Mouse (Mus musculus): ENCODE measurements around the gene Hk2. TPM values are rescaled to one million over a fixed set of nuclear protein-coding genes. Genes with fewer than 3 reads are reported as not detected.

Hk2 gene
- polyA plus RNA-seq, 2 experiments, result 14.2 to 18.5 TPM

GRCm38 (mm10) chr6:82753061-82753460 is 21.2 kb downstream of the Hk2 start:
- ATAC-seq (ENCODE audit: low FRiP score, low read depth) (no peak), DNase-seq (ENCODE audit: low spot score) (no peak)
- Histone ChIP-seq H3K4me2 (replicated peaks; ENCODE audit: low read depth, low read length, severe bottlenecking) (no peak overlapping the region), H3K27me3 (ENCODE audit: control insufficient read depth, insufficient read depth, low read length) (no peaks in the 10 kb centered on the region), H3K36me3 (ENCODE audit: control insufficient read depth, insufficient read depth, low read length) (peaks cover 8% of the 10 kb centered on the region), H3K4me3 (replicated peaks; ENCODE audit: low read length) (no peak overlapping the region), H3K27ac (replicated peaks; ENCODE audit: low read depth, low read length) (no peak overlapping the region), H3K9me3 (ENCODE audit: control insufficient read depth, low read length) (no peaks in the 10 kb centered on the region), H3K4me1 (ENCODE audit: control insufficient read depth, insufficient read depth, low read length) (no peaks in the 10 kb centered on the region), H3K9ac (ENCODE audit: low read depth, low read length, severe bottlenecking) (no peak overlapping the region)
- TF ChIP-seq POLR2A (IDR thresholded peaks at IDR 0.05; ENCODE audit: borderline replicate concordance, extremely low read depth, insufficient read depth, insufficient read length), result no peak
- 59% methylated on average over 11 of the region's 11 CpGs for WGBS

DNA sequence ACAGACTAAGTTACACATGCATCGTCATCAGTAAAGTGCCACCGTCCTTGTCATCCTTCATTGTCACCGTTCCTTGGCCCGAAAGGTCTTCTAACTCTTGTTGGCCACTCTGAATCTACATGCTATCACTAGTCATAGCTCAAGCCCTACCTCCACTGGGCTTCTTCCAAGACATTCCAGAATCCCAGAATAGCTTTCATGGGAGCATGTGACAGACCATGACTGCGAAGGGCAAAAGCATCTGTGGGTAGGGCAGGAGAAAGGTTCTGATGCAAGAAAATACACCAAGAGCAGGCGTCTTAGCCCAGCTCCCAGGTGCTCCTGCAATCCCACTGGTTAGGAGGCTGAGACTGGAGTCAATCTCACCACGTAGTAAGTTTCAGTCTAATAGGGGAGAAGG is 22.5 kb downstream of the Hk2 start:
- ATAC-seq (ENCODE audit: low FRiP score, low read depth) (no peak), DNase-seq (ENCODE audit: low spot score) (no peak)
- H3K36me3 ChIP-seq (ENCODE audit: control insufficient read depth, insufficient read depth, low read length), result peaks cover 8% of the 10 kb centered on the region; the same call in 1 of the 2 replicates
- H3K4me1 ChIP-seq (ENCODE audit: control insufficient read depth, insufficient read depth, low read length), result no peaks in the 10 kb centered on the region
- no peaks in the 10 kb centered on the region for H3K9me3 ChIP-seq (ENCODE audit: control insufficient read depth, low read length)
- H3K9ac ChIP-seq (ENCODE audit: low read depth, low read length, severe bottlenecking), result no peak overlapping the region
- H3K4me2 ChIP-seq (replicated peaks; ENCODE audit: low read depth, low read length, severe bottlenecking), result no peak overlapping the region
- WGBS, result 95% methylated on average over 7 of the region's 7 CpGs
- H3K27me3 ChIP-seq (ENCODE audit: control insufficient read depth, insufficient read depth, low read length), result no peaks in the 10 kb centered on the region
- no peak for TF ChIP-seq POLR2A (IDR thresholded peaks at IDR 0.05; ENCODE audit: borderline replicate concordance, extremely low read depth, insufficient read depth, insufficient read length)
- H3K27ac ChIP-seq (replicated peaks; ENCODE audit: low read depth, low read length), result no peak overlapping the region
- H3K4me3 ChIP-seq (replicated peaks; ENCODE audit: low read length), result no peak overlapping the region

GRCm38 (mm10) chr6:82751031-82751430 is 23.2 kb downstream of the Hk2 start:
- Histone ChIP-seq H3K27ac (replicated peaks; ENCODE audit: low read depth, low read length) (no peak overlapping the region), H3K27me3 (ENCODE audit: control insufficient read depth, insufficient read depth, low read length) (no peaks in the 10 kb centered on the region), H3K36me3 (ENCODE audit: control insufficient read depth, insufficient read depth, low read length) (peaks cover 8% of the 10 kb centered on the region; the same call in 1 of the 2 replicates), H3K4me2 (replicated peaks; ENCODE audit: low read depth, low read length, severe bottlenecking) (no peak overlapping the region), H3K4me3 (replicated peaks; ENCODE audit: low read length) (no peak overlapping the region), H3K9me3 (ENCODE audit: control insufficient read depth, low read length) (no peaks in the 10 kb centered on the region), H3K9ac (ENCODE audit: low read depth, low read length, severe bottlenecking) (no peak overlapping the region), H3K4me1 (ENCODE audit: control insufficient read depth, insufficient read depth, low read length) (no peaks in the 10 kb centered on the region)
- DNase-seq (ENCODE audit: low spot score), result no peak
- 94% methylated on average over 11 of the region's 11 CpGs for WGBS
- no peak for ATAC-seq (ENCODE audit: low FRiP score, low read depth)
- TF ChIP-seq POLR2A (IDR thresholded peaks at IDR 0.05; ENCODE audit: borderline replicate concordance, extremely low read depth, insufficient read depth, insufficient read length), result no peak

DNA sequence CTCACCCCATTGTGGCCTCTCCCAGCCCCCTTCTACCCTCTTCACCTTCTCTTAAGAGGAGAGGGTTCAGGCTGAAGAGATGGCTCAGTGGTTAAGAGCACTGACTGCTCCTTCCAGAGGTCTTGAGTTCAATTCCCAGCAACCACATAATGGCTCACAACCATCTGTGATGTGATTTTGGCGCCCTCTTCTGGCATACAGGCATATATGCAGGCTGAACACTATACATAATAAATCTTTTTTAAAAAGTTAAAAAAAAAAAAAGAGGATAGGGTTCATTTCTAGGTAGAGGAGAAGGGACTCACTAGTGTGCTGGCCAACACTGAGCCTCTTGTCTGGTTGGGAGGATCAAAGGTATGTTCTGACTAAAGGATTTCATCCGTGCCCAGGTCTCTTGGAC is 24.2 kb downstream of the Hk2 start:
- Histone ChIP-seq H3K27me3 (ENCODE audit: control insufficient read depth, insufficient read depth, low read length) (no peaks in the 10 kb centered on the region), H3K9ac (ENCODE audit: low read depth, low read length, severe bottlenecking) (no peak overlapping the region), H3K4me3 (replicated peaks; ENCODE audit: low read length) (no peak overlapping the region), H3K4me1 (ENCODE audit: control insufficient read depth, insufficient read depth, low read length) (no peaks in the 10 kb centered on the region), H3K27ac (replicated peaks; ENCODE audit: low read depth, low read length) (no peak overlapping the region), H3K9me3 (ENCODE audit: control insufficient read depth, low read length) (no peaks in the 10 kb centered on the region), H3K36me3 (ENCODE audit: control insufficient read depth, insufficient read depth, low read length) (peaks cover 8% of the 10 kb centered on the region; the same call in 1 of the 2 replicates), H3K4me2 (replicated peaks; ENCODE audit: low read depth, low read length, severe bottlenecking) (no peak overlapping the region)
- no peak for TF ChIP-seq POLR2A (IDR thresholded peaks at IDR 0.05; ENCODE audit: borderline replicate concordance, extremely low read depth, insufficient read depth, insufficient read length)
- ATAC-seq (ENCODE audit: low FRiP score, low read depth) (no peak), DNase-seq (ENCODE audit: low spot score) (no peak)
- WGBS, result 54% methylated on average over 2 of the region's 2 CpGs

DNA sequence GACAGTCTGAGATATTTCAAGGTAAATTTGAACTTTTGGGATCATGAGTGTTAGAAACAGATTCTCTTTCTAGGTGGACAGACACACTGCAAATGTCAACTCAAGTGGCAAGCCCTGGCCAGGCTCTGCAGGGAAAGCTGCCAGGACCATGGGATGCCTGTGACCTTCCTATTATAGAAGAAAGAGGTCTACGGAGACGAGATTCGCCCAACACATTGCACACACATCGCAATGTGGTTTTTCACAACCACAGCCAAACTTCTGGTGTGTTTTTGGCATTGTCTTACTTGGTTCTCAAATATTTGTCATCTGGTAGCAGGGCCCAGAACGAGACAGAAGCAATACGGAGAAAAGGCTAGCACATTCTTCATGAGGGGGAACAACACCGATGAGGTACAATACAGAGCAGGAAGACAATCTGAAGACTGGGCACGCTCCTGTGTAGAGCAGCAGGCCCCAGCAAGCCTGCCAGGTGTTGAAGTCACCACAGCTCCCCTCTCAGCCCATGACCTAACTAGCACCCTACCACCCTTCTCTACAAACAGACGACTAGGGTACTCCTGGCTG is 26.1 kb downstream of the Hk2 start:
- Histone ChIP-seq H3K4me2 (replicated peaks; ENCODE audit: low read depth, low read length, severe bottlenecking) (no peak overlapping the region), H3K9me3 (ENCODE audit: control insufficient read depth, low read length) (no peaks in the 10 kb centered on the region), H3K9ac (ENCODE audit: low read depth, low read length, severe bottlenecking) (no peak overlapping the region), H3K4me3 (replicated peaks; ENCODE audit: low read length) (no peak overlapping the region), H3K27ac (replicated peaks; ENCODE audit: low read depth, low read length) (no peak overlapping the region), H3K27me3 (ENCODE audit: control insufficient read depth, insufficient read depth, low read length) (no peaks in the 10 kb centered on the region), H3K36me3 (ENCODE audit: control insufficient read depth, insufficient read depth, low read length) (peaks cover 13% of the 10 kb centered on the region; the same call in 1 of the 2 replicates), H3K4me1 (ENCODE audit: control insufficient read depth, insufficient read depth, low read length) (no peaks in the 10 kb centered on the region)
- DNase-seq (ENCODE audit: low spot score), result no peak
- ATAC-seq (ENCODE audit: low FRiP score, low read depth), result no peak
- 90% methylated on average over 9 of the region's 9 CpGs for WGBS
- no peak for TF ChIP-seq POLR2A (IDR thresholded peaks at IDR 0.05; ENCODE audit: borderline replicate concordance, extremely low read depth, insufficient read depth, insufficient read length)

All from limb, embryonic 14.5 days (tissue).